Mouse (Mus musculus) MEL (cell line): ENCODE measurements around the gene Scube3.

ENCODE experiments used
- CHD1 ChIP-seq: IDR thresholded peaks from 2 replicates; pipeline ENCODE4 v1.6.1; 2012; ENCODE audit warnings: low read depth, mild to moderate bottlenecking, inconsistent platforms, low read length, improper control_type of control experiment
- CTCF ChIP-seq, 3 experiments: IDR thresholded peaks in 2 of 3; conservative IDR thresholded peaks in 1 of 3; 2 replicates each; pipeline ENCODE4 v1.5.1; 2011 to 2012; ENCODE audit warnings: low read length in 3 of 3, low read depth in 2 of 3, mild to moderate bottlenecking in 2 of 3, improper control_type of control experiment in 1 of 3, inconsistent platforms in 1 of 3, mixed read lengths in 1 of 3, moderate library complexity in 1 of 3; ENCODE audit not compliant: control insufficient read depth in 1 of 3, insufficient read depth in 1 of 3, poor library complexity in 1 of 3, severe bottlenecking in 1 of 3
- EP300 ChIP-seq, 2 experiments: IDR thresholded peaks; 2 replicates each; pipeline ENCODE4 v1.6.1; 2011; ENCODE audit warnings: improper control_type of control experiment in 2 of 2, low read length in 2 of 2, low read depth in 1 of 2, mild to moderate bottlenecking in 1 of 2
- ETS1 ChIP-seq: IDR thresholded peaks from 2 replicates; pipeline ENCODE4 v1.6.1; 2012; ENCODE audit warnings: low read depth, mild to moderate bottlenecking, inconsistent platforms, low read length, improper control_type of control experiment, moderate library complexity
- MAX ChIP-seq: IDR thresholded peaks from 2 replicates; pipeline ENCODE4 v1.6.1; 2011; ENCODE audit warnings: low read length, improper control_type of control experiment
- MXI1 ChIP-seq: IDR thresholded peaks from 2 replicates; pipeline ENCODE4 v1.6.1; 2011; ENCODE audit warnings: mild to moderate bottlenecking, low read depth, low read length, improper control_type of control experiment
- MYC ChIP-seq: IDR thresholded peaks from 2 replicates; pipeline ENCODE4 v1.6.1; 2011; ENCODE audit warnings: low read depth, mild to moderate bottlenecking, low read length, improper control_type of control experiment, moderate library complexity
- POLR2A ChIP-seq, 2 experiments: IDR thresholded peaks; 2 replicates each; pipeline ENCODE4 v1.6.1; 2011 to 2012; ENCODE audit warnings: low read length in 2 of 2, mild to moderate bottlenecking in 2 of 2, control low read depth in 1 of 2, improper control_type of control experiment in 1 of 2, low read depth in 1 of 2, moderate library complexity in 1 of 2; ENCODE audit not compliant: control insufficient read depth in 1 of 2, insufficient read depth in 1 of 2, poor library complexity in 1 of 2
- RCOR1 ChIP-seq: IDR thresholded peaks from 2 replicates; pipeline ENCODE4 v1.6.1; 2012; ENCODE audit warnings: low read depth, mild to moderate bottlenecking, inconsistent platforms, low read length, improper control_type of control experiment

DNA sequence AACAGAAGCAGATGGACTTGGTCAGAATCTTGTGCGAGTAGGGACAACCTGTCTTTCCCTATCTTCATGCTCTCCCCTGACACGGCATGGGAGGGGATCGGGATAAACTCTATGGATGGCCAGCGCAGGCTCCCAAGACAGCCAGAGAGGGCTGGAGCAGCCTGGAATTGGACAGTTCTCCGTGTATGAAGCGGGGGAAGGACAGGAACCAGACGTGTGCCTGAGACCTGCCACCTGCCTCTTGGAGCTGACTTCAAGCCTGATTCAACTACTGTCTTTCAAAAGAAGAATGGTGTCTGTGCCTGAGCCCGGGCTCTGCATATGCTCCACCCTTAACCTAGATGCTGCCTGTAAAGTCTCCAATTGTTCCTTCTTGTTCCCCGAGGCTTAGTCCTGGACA lies 30.7 kb downstream of the Scube3 start:
- no peak for TF ChIP-seq RCOR1
- TF ChIP-seq CTCF (IDR thresholded peaks at IDR 0.05 in 2 of 3, conservative IDR thresholded peaks at IDR 0.05 in 1 of 3; ENCODE audit: control insufficient read depth in 1 of 3, insufficient read depth in 1 of 3, low read depth in 2 of 3, low read length in 3 of 3, poor library complexity in 1 of 3, severe bottlenecking in 1 of 3): no peak
- TF ChIP-seq POLR2A (IDR thresholded peaks at IDR 0.05; ENCODE audit: control insufficient read depth in 1 of 2, insufficient read depth in 1 of 2, low read depth in 1 of 2, low read length in 2 of 2, poor library complexity in 1 of 2): no peak
- TF ChIP-seq CHD1: no peak
- no peak for TF ChIP-seq MYC
- TF ChIP-seq MXI1: no peak
- TF ChIP-seq MAX: no peak
- no peak for TF ChIP-seq ETS1
- TF ChIP-seq EP300 (IDR thresholded peaks at IDR 0.05; ENCODE audit: low read depth in 1 of 2, low read length in 2 of 2): no peak
